Mouse (Mus musculus) yolk sac, embryonic 10.5 days (tissue): Measurements from ENCODE around the gene Smok3a.
"Not testable (repeated sequence)": the region's sequence is repeated elsewhere in the genome, so short reads cannot be mapped to it uniquely, and the experiment has no call there.

Source experiments
- DNase-seq: peaks from one replicate; pipeline ENCODE4 v3.0.0-alpha.2; 2017; ENCODE audit warnings: low spot score

Smok3a gene

DNA sequence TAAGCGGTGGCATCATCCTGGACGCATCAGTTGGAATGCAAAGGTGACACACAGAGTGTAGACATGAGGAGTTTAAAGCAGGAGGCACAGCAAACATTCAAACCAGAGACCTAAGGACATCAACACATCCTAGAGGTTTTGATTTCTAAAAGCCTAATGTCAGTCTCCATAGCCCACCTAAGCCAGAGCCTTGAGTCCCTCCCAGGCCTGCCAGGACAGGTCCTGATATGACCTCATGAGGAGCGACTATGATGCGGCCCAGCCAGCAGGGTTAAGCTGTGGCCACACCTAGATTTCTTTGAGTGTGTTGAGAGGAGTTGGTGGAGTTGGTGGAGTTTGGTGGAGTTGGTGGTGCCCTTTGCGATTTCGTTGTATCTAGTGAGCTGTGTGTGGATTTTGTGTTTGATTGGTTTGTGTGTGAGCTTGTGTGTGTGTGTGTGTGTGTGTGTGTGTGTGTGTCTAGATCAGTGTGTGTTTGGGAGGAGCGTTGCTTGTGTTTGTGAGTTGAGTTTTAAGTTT lies at the start of gene Smok3a, which contains the start of gene Smok3b:
Gene Smok3a, plus strand, starts transcription at position 301 of the 519 bp plus-strand sequence.
Gene Smok3b, plus strand, starts transcription at position 469 of the 519 bp plus-strand sequence.
- DNase-seq, result not testable (repeated sequence)

GRCm38 (mm10) chr5:137973161-137973560 lies 47.9 kb upstream of the Smok3a start:
- DNase-seq, result no peak

GRCm38 (mm10) chr5:137973738-137974137 lies 47.3 kb upstream of the Smok3a start:
- DNase-seq, result no peak

GRCm38 (mm10) chr5:137974724-137975123 lies 46.3 kb upstream of the Smok3a start:
- DNase-seq, result no peak

DNA sequence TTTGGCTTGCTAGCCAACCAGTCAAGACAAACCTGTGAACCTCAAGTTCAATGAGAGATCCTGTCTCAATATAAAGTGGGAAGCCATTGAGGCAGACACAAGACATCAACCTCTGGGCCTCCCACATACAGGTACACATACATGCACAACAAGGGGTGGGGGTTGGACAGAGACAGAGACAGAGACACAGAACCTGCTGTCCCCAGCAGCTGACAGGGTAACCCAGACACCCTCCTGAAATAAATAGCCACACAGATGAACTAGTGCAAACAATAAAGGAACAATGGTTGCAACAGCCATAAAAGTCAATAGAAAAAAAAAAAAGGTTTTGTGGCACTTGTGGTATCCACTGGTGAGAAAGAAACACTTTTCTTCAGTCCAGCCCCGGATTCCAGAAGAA lies 45.6 kb upstream of the Smok3a start:
- no peak for DNase-seq

DNA sequence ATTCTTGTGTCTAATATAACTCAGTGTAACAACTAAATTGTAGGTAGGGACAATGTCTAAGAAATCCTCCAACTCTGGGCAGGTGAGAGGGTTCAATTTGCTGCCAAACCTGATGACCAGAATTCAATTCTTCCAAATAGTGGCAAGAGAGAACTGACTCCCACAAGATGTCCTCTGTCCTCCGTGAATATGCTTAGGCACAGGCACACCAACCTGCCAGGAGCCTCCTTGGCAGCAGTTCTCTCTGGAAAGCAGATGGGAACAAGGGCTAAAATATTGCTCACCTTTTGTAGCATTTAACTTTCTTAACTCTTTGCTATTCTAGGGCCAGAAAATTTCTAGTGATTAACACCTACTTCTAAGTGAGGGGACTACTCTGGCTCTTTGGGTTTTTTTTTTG lies 43.8 kb upstream of the Smok3a start:
- DNase-seq, result no peak

DNA sequence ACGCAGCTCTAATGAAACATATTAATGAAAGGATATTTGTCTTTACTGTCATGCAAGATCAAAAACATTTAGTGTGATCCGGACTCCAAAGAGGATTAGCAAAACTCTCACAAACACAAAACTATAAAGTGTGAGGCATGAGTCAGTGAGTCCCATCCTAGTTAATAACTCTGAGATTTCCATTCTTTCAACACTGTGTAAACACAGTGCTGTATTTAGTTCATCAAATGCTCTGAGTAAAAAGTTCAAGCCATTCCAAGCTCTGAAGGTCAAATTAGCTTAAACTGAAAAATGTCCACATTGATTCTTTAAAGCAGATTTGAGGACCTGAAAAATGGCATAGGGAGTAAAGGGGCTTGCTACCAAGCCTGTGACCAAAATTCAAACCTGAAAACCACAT lies 42.0 kb upstream of the Smok3a start:
- no peak for DNase-seq

- no peak for DNase-seq
These were observed 39.8 kb upstream of the Smok3a start, which contains the start of gene Azgp1 for GRCm38 (mm10) chr5:137981300-137981699. TSS of gene Azgp1 (plus strand) at chr5:137981520.

GRCm38 (mm10) chr5:137986351-137986750 lies 34.7 kb upstream of the Smok3a start:
- DNase-seq, result no peak

DNA sequence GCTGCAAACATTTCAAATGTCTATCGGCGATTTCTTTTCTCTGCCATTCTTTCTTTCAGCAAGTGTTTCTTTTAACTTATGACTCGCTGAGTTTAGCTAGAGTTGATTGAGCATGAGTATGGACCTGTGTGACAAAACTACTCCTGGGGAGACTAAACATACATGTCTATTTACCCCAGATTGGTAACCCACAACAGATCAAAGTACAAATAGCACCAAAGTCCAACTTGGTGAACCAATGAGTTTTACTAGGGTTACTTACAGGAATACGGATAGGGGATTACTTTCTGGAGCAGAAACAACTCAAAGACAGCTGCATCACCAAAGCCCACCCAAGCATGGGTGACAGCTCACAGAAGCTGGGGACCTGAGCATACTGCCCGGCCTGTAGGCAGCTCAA lies 11.6 kb upstream of the Smok3a start:
- DNase-seq, result no peak

GRCm38 (mm10) chr5:138012382-138012781 lies 8.7 kb upstream of the Smok3a start:
- no peak for DNase-seq

GRCm38 (mm10) chr5:138016530-138016929 lies 4.5 kb upstream of the Smok3a start:
- no peak for DNase-seq

GRCm38 (mm10) chr5:138016997-138017396 lies 4.1 kb upstream of the Smok3a start:
- no peak for DNase-seq

DNA sequence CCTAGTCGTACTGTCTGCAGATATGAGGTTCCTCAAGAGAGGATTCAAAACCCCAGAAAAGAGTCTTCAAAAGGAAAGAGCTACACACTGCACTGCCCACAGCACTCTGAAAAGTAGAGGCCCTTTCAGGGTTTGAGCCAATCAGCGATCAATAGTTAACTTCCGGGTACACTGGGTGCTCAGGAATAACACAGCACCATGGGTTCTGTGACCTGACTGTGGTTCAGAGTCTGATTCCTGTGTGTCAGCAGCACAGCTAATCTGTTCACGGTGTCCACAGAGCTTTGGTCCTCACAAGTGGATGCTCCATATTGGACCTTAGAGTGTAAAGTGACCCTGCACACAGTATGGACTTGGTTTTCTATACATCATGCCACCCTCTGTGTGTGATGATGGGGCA lies 1.5 kb upstream of the Smok3a start:
- not testable (repeated sequence) for DNase-seq

DNA sequence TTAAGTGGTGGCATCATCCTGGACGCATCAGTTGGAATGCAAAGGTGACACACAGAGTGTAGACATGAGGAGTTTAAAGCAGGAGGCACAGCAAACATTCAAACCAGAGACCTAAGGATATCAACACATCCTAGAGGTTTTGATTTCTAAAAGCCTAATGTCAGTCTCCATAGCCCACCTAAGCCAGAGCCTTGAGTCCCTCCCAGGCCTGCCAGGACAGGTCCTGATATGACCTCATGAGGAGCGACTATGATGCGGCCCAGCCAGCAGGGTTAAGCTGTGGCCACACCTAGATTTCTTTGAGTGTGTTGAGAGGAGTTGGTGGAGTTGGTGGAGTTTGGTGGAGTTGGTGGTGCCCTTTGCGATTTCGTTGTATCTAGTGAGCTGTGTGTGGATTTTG lies 31.8 kb downstream of the Smok3a start, which contains the start of gene Smok3c:
Gene Smok3c, plus strand, starts transcription at position 301 of the 400 bp plus-strand sequence.
- DNase-seq, result not testable (repeated sequence)

- DNase-seq, result no peak
These were observed 52.7 kb downstream of the Smok3a start for GRCm38 (mm10) chr5:138073803-138074202.

DNA sequence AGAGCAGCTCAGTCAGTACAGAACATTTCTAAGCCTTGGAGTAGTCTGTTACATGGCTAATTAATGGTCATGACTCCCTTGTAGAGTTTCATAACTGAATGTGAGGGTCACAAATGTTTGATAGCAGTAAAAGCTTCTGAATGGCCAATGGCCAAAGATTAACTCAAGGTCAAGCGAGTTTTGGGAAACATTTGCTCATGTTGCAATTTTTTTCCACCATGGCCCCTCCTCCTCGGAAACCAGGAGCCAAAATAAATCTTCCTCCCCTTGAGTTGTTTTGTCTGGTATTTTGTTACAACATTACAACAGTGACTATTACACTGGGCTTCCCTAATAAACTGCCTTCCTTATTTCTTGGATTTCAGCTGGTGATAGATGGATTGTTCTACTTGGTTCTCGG lies 54.6 kb downstream of the Smok3a start:
- DNase-seq, result no peak

- DNase-seq, result no peak
These were observed 55.1 kb downstream of the Smok3a start for GRCm38 (mm10) chr5:138076148-138076547.

DNA sequence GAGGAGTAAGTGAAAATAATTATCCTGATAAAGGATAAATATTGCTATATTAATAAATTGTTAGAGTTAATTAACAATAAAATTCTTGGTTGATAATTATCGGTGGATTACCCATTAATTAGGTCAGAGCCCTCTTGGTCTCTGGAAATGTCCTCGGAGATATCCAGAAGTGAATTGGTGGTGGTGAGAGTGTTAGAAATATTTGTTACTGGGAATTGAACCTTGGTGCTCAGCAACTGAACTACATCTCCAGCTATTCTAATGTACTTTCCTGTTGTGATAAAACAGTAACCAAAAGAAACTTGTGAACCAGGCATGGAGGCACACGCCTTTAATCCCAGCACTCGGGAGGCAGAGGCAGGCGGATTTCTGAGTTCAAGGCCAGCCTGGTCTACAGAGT lies 59.4 kb downstream of the Smok3a start:
- DNase-seq, result no peak

- DNase-seq, result no peak
These were observed 60.4 kb downstream of the Smok3a start for GRCm38 (mm10) chr5:138081446-138081845.

DNA sequence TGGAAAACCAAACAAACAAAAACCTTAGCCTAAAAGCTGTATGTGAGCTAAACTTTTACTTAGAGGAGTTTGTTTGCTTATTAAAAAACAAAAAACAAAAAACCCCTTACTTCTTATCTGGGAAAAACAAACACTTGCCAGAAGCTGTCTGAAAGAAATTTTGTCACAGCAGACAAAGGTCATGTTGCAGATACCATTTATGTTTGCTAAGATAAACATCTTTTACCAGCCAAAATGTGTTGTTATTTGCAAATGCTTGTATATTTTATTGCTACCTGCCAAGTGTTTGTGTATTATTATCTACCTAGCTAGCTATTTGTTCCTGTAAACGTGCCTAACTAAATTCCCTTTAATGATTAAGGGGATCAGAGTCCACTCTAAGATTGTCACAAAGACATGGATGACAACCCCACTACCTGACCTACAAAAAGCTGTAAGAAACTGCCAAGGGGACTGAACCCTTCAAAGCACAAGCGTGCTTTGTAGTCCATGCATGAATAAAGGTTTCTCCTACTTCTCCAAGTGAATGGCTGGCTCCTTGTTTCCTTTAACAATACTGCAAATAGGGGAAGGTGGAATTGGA lies 62.3 kb downstream of the Smok3a start:
- no peak for DNase-seq

GRCm38 (mm10) chr5:138083936-138084335 lies 62.9 kb downstream of the Smok3a start:
- no peak for DNase-seq
